Mouse (Mus musculus) megakaryocyte, embryonic 14.5 days (primary cell): ENCODE data around the gene Ttc7b.

Experiments
- FLI1 ChIP-seq: IDR thresholded peaks from 2 replicates; pipeline ENCODE4 v1.6.1; 2012; ENCODE audit warnings: low read length, inconsistent platforms, mixed read lengths
- GATA1 ChIP-seq: IDR thresholded peaks from 3 replicates; pipeline ENCODE4 v1.6.1; 2012; ENCODE audit warnings: mixed read lengths, low read length, inconsistent platforms, borderline replicate concordance

- TF ChIP-seq GATA1 (no peak), FLI1 (no peak)
These were observed 7.6 kb upstream of the Ttc7b start for GRCm38 (mm10) chr12:100528246-100528645.
